Mouse (Mus musculus) heart, embryonic 16.5 days (tissue): Measurements from ENCODE around the gene Hacd2. TPM values are rescaled to one million over a fixed set of nuclear protein-coding genes. Genes with fewer than 3 reads are reported as not detected.

Experiments used
- ATAC-seq: fragments of 200-750 bp; cut with Nextera tagmentation; replicated peaks from 2 replicates; pipeline ENCODE4 v1.8.0; 2017; ENCODE audit warnings: moderate number of reproducible peaks; ENCODE audit not compliant: insufficient read depth, low FRiP score; ENCODE audit errors: extremely low read depth
- H3K27ac ChIP-seq: fragments of 300-500 bp; sonication (generic); 2 replicates; pipeline ENCODE4 v1.5.1; 2014; ENCODE audit warnings: mild to moderate bottlenecking, low read length, control low read depth, moderate library complexity
- H3K27me3 ChIP-seq: fragments of 300-500 bp; sonication (generic); 2 replicates; pipeline ENCODE4 v1.6.1; 2014; ENCODE audit warnings: low read length, mixed read lengths; ENCODE audit not compliant: control insufficient read depth, insufficient read depth
- H3K36me3 ChIP-seq: fragments of 300-500 bp; sonication (generic); 2 replicates; pipeline ENCODE4 v1.6.1; 2014; ENCODE audit not compliant: control insufficient read depth, insufficient read depth
- H3K4me1 ChIP-seq: fragments of 300-500 bp; sonication (generic); 2 replicates; pipeline ENCODE4 v1.6.1; 2014; ENCODE audit warnings: low read length, mixed read lengths; ENCODE audit not compliant: control insufficient read depth, insufficient read depth
- H3K4me2 ChIP-seq: fragments of 300-500 bp; sonication (generic); 2 replicates; pipeline ENCODE4 v1.6.1; 2014; ENCODE audit warnings: low read depth, mild to moderate bottlenecking, control low read depth, low read length
- H3K4me3 ChIP-seq: fragments of 300-500 bp; sonication (generic); 2 replicates; pipeline ENCODE4 v1.5.1; 2014; ENCODE audit warnings: mild to moderate bottlenecking, control low read depth, low read length
- H3K9ac ChIP-seq: fragments of 300-500 bp; sonication (generic); 2 replicates; pipeline ENCODE4 v1.6.1; 2014; ENCODE audit warnings: low read length, control low read depth
- H3K9me3 ChIP-seq: fragments of 300-500 bp; sonication (generic); replicated peaks from 2 replicates; pipeline ENCODE4 v1.6.1; 2016; ENCODE audit warnings: low read length; ENCODE audit not compliant: control insufficient read depth
- WGBS: fragments of 180-500 bp; shearing (Covaris S2); extraction: QIAGEN DNeasy Blood & Tissue Kit; methylation state at CpG from one replicate; pipeline ENCODE4 v1.1.7; 2014; 5-methylcytosine and 5-hydroxymethylcytosine counted together
- polyA plus RNA-seq: library from polyadenylated mRNA; unstranded; fragments of >200 nt; fragmentation: Nextera tagmentation; extraction: Ambion mirVana; gene quantifications from 2 replicates; pipeline ENCODE4 v1.2.1, GENCODE M21; 2015

Gene Hacd2
- polyA plus RNA-seq, 1 experiment from 2014 or later: 61.5 TPM

DNA sequence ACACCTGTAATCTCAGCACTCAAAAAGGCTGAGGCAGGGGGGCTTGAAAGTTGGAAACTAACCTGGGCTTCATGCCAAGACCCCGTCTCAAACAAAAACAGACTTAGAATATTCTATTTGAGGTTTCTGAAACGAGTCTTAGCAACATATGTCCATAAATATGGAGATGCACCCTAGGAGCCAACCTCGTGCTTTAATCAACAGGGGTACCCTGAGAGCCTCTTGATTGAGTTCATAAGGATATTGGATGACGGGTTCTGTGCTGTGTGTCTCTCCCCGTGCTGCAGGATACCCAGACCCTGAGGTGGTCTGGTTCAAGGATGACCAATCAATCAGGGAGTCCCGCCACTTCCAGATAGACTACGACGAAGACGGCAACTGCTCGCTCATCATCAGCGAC, 22.2 kb upstream of the Hacd2 start:
- H3K4me2 ChIP-seq: peak overlapping the region; percentile 39; the same call in 1 of the 2 replicates
- no peaks in the 10 kb centered on the region for H3K9me3 ChIP-seq
- H3K27me3 ChIP-seq: no peaks in the 10 kb centered on the region
- no peaks in the 10 kb centered on the region for H3K36me3 ChIP-seq
- no peak for ATAC-seq
- no peak overlapping the region for H3K4me3 ChIP-seq
- H3K9ac ChIP-seq: no peak overlapping the region
- 47% methylated on average over 11 of the region's 11 CpGs for WGBS
- H3K4me1 ChIP-seq: peaks cover 13% of the 10 kb centered on the region
- no peak overlapping the region for H3K27ac ChIP-seq

- Histone ChIP-seq H3K4me3 (no peak overlapping the region), H3K9me3 (no peaks in the 10 kb centered on the region), H3K27ac (no peak overlapping the region), H3K27me3 (no peaks in the 10 kb centered on the region), H3K9ac (no peak overlapping the region), H3K4me2 (peak overlapping the region; percentile 39), H3K36me3 (no peaks in the 10 kb centered on the region), H3K4me1 (peaks cover 9% of the 10 kb centered on the region)
- no peak for ATAC-seq
- 15% methylated on average over 10 of the region's 10 CpGs for WGBS
Observed at GRCm38 (mm10) chr16:35000923-35001560, 21.2 kb upstream of the Hacd2 start.

DNA sequence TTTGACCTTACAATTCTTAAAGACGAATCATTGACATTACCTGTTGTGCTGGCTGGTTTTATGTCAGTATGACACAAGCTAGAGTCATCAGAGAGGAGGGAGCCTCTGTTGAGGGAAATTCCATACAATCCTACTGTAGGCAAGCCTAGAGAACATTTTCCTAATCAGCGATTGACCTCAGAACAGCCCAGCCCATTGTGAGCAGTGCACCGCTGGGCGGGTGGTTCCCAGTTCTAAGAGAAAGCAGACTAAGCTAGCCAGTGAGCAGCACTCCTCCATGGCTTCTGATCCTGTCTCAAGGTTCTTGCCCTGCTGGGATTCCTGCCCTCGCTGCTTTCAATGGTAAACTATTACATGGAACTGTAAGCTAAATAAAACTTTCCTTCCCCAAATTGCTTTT, 17.9 kb upstream of the Hacd2 start:
- Histone ChIP-seq H3K4me3 (no peak overlapping the region), H3K27me3 (no peaks in the 10 kb centered on the region), H3K27ac (no peak overlapping the region), H3K4me2 (no peak overlapping the region), H3K9ac (no peak overlapping the region), H3K9me3 (no peaks in the 10 kb centered on the region), H3K4me1 (no peaks in the 10 kb centered on the region), H3K36me3 (no peaks in the 10 kb centered on the region)
- ATAC-seq: no peak
- WGBS: 67% methylated on average over 5 of the region's 5 CpGs

DNA sequence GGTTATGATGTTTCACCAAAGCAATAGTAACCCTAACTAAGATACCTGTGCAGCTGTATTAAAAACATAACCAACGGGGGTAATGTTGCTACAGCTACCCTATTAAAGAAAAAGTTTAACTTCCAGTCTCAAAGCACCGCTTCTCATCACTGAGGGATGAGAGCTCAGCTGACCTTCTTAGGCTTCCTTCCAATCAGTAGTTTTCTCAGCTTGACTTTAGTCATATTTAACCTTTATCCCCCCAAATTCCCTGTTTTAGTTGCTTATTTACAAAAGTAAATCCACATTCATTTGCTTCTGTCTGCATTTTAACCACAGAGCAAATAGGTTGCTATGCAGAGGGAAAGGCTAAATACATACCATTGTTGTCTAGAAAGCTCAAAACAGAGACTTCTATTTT, 17.5 kb upstream of the Hacd2 start:
- H3K27me3 ChIP-seq: no peaks in the 10 kb centered on the region
- ATAC-seq: no peak
- WGBS: 84% methylated on average over 2 of the region's 2 CpGs
- H3K27ac ChIP-seq: no peak overlapping the region
- H3K4me3 ChIP-seq: no peak overlapping the region
- no peak overlapping the region for H3K4me2 ChIP-seq
- no peaks in the 10 kb centered on the region for H3K9me3 ChIP-seq
- H3K36me3 ChIP-seq: no peaks in the 10 kb centered on the region
- no peaks in the 10 kb centered on the region for H3K4me1 ChIP-seq
- no peak overlapping the region for H3K9ac ChIP-seq

GRCm38 (mm10) chr16:35006251-35006650, 16.0 kb upstream of the Hacd2 start:
- no peak for ATAC-seq

GRCm38 (mm10) chr16:35007361-35007760, 14.9 kb upstream of the Hacd2 start:
- no peak overlapping the region for H3K4me2 ChIP-seq
- 61% methylated on average over 1 of the region's 1 CpGs for WGBS

More at GRCm38 (mm10) chr16:35006251-35006650, 16.0 kb upstream of the Hacd2 start:
- WGBS: 83% methylated on average over 5 of the region's 5 CpGs
- Histone ChIP-seq H3K4me2 (no peak overlapping the region), H3K4me1 (no peaks in the 10 kb centered on the region), H3K9me3 (no peaks in the 10 kb centered on the region), H3K9ac (no peak overlapping the region), H3K36me3 (no peaks in the 10 kb centered on the region), H3K4me3 (no peak overlapping the region), H3K27ac (no peak overlapping the region), H3K27me3 (no peaks in the 10 kb centered on the region)

DNA sequence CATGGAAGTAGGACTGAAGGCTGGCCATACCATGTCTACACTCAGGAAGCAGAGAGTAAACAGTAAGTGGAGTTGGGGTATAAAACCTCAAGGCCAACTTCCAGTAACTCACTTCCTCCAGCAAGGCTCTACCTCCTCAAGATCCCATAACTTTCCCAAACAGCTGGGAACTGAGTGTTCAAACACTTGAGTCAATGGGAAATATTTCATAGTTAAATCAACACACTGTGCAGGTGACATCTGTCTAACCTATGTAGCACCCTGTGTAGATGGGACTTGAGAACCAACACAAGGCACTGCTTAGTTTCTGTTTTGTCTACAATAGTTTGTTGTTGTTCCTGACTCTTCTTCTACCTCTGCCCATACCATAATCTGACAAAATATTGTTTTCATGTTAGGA, 13.8 kb upstream of the Hacd2 start:
- H3K27me3 ChIP-seq: no peaks in the 10 kb centered on the region
- no peak for ATAC-seq
- no peaks in the 10 kb centered on the region for H3K36me3 ChIP-seq
- no peaks in the 10 kb centered on the region for H3K4me1 ChIP-seq
- no peak overlapping the region for H3K4me3 ChIP-seq
- H3K9me3 ChIP-seq: no peaks in the 10 kb centered on the region
- H3K4me2 ChIP-seq: no peak overlapping the region
- no peak overlapping the region for H3K27ac ChIP-seq
- H3K9ac ChIP-seq: no peak overlapping the region

More at GRCm38 (mm10) chr16:35007361-35007760, 14.9 kb upstream of the Hacd2 start:
- no peak overlapping the region for H3K9ac ChIP-seq
- H3K4me1 ChIP-seq: no peaks in the 10 kb centered on the region
- H3K9me3 ChIP-seq: no peaks in the 10 kb centered on the region
- H3K27me3 ChIP-seq: no peaks in the 10 kb centered on the region
- H3K4me3 ChIP-seq: no peak overlapping the region
- no peaks in the 10 kb centered on the region for H3K36me3 ChIP-seq
- H3K27ac ChIP-seq: no peak overlapping the region
- no peak for ATAC-seq

GRCm38 (mm10) chr16:35013501-35013900, 8.7 kb upstream of the Hacd2 start:
- WGBS: 82% methylated on average over 2 of the region's 2 CpGs
- Histone ChIP-seq H3K27ac (no peak overlapping the region), H3K9ac (no peak overlapping the region), H3K9me3 (peaks cover 3% of the 10 kb centered on the region; the same call in 1 of the 2 replicates), H3K4me2 (no peak overlapping the region), H3K36me3 (no peaks in the 10 kb centered on the region), H3K4me3 (no peak overlapping the region), H3K27me3 (no peaks in the 10 kb centered on the region), H3K4me1 (no peaks in the 10 kb centered on the region)
- no peak for ATAC-seq

- H3K27me3 ChIP-seq: peaks cover 3% of the 10 kb centered on the region
- no peak overlapping the region for H3K4me3 ChIP-seq
- 68% methylated on average over 3 of the region's 3 CpGs for WGBS
- H3K4me2 ChIP-seq: no peak overlapping the region
- no peak overlapping the region for H3K9ac ChIP-seq
- H3K9me3 ChIP-seq: peaks cover 3% of the 10 kb centered on the region; the same call in 1 of the 2 replicates
- no peak for ATAC-seq
- H3K36me3 ChIP-seq: no peaks in the 10 kb centered on the region
- H3K4me1 ChIP-seq: no peaks in the 10 kb centered on the region
- no peak overlapping the region for H3K27ac ChIP-seq
Observed at GRCm38 (mm10) chr16:35016491-35016890, 5.7 kb upstream of the Hacd2 start.
